Mouse (Mus musculus) spleen, postnatal 10 days (tissue): ENCODE measurements around the gene Rasgef1b.
A peak's percentile ranks its signal among the peaks of the same experiment; 100 is the strongest.

ENCODE experiments used
- DNase-seq, 2 experiments: peaks; one replicate each; pipeline ENCODE4 v3.0.0; 2021 to 2022; ENCODE audit warnings: low spot score in 2 of 2

Gene Rasgef1b

DNA sequence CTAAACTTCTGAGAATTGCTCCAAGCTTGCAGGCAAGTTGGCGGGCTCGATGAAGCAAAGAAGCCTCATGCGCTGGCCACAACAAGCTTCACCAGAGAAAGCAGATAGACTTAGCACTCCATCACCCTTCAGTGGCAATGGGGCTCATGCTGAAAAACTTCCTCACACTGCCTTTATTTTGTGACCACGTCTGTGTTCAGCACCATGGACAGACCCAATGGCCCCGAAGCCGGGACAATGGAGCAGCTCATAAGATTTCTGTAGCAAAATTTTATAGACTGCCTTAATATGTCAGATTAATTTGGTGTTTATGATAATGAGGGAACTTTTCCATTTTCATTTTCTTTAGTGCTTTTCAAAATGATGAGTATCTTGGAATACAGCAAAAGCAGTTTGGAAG is 21.6 kb downstream of the Rasgef1b start:
- peak in 1 of 2 experiments; percentile 21 for DNase-seq

DNA sequence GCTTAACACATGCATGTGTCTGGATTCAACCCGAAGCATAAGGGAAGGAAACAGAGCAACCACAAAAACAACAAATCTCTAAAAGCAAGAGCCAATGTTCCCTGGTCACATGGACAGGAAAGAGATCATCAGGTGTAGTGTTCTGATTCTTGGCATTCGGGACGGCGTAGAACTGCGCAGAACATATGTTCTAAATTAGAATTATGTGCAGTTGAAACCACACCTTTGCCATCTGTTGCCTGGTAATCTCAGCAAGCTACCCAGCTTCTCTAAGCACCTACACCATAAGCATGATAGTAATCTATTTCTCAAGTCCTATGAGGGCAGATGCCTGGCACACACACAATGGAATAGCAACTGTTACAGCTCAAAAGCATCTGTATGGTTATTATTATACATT is 27.1 kb downstream of the Rasgef1b start:
- DNase-seq = no peak

DNA sequence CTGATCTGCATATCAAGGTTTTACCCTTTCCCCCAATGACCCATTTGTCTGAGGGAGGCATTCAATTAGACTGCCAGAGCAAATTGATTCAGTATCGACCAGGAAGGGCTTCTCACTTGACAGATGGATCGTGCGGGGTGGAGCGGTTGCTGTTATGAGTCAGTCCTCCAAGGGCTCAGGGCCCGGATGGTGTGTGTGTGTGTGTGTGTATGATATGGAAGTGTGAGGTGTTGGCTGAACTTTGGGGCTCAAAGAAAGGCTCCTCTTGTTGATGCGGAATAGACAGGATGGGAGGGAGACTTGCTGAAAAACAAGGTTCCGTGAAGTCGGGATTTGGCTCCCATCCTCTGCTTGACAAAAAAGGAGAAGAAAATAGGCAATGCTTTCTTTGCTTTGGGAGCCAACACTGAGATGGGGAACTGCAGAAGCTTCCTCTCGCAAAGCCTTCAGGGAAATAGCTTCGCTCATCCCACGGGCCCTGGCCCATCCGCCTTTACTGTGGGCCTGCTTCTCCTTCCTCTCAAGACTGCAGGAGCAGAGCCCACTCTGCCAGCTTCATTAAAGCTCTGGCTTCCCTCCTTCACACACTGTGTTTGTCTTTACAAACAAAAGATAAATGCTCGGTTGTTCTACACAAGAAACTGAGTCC is 34.0 kb downstream of the Rasgef1b start:
- no peak for DNase-seq

DNA sequence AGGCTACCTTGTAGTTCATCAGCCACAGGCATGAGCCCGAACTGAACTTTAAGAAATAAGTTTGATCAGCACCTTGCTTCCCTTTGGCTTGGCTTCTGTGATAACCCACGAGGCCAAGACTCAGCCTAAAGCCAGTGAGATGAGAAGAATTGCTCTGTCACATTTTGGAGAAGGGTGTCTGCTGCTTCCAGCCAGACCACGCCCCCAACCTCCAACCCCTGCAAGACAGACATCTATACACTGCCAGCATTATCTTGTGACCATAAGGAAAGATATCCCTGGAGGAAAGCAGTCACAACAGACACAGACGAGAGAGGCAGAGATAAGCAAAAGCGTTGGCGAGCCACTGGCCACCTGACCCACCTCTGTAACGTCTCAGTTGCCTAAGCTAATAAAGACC is 39.0 kb downstream of the Rasgef1b start:
- no peak for DNase-seq

DNA sequence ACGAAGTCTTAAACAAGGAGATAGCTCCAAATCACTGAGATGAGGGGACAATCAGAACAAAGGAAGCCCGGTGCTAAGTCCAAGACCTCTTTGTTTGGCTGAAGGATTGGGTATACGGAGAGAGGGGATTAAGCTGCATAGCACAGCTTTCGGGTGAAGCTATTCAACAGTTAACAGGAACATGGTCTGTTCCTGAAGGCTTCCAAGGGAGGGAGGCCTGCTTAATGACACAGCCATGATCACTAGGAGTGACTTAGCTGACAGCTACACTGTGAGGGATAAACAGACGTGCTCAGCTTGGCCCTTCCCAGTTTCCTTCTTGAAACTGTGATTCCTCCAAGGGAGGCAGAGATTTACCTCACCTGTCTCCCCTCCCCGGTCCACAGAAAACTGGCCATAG is 41.0 kb downstream of the Rasgef1b start:
- no peak for DNase-seq

DNA sequence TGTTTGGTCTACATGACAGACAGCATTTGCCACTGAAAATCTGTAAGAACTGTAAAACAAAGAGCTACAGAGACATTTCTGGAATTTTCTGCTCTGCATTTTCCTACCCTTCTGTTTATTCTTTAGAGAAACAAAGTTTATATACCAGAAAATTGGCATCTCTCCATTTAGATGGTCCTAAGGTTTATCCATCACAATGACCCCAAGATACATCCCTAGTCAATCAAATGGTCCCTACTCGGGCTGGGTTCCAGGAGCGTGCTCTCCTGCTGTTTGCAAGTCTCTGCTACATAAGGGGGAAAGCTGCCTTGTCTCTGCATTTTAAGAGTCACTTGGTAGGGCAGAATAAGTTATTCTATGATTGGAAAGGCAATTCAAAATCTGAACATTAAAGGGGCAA is 44.8 kb downstream of the Rasgef1b start:
- no peak for DNase-seq

DNA sequence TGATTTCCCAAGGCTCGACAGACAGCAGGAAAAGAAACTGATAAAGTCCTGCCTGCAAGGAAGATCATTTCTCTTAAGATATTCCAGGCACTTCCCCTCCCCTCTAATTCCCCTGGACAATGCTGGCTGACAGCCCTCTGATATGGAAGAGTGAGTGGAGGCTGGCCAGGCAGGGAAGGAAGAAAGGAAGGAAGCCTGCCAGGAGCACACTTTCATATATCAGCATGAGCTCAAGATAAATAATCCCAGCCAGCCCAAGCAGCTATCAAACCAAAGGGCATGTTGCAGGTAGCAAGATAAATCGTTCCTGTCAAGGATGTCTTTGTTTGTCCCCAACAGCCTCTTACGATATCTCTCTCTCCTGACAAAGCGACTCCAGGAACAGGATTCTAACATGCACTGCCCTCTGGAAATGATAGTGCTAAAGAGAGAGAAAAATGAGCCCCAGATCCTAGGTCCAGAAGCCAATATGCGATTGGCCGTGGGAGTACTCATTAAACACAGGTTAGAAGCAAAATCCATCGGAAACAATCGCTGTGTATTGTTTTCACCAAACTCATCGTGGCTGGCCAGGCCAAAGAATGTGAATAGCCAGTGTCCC is 58.8 kb downstream of the Rasgef1b start:
- DNase-seq = no peak

DNA sequence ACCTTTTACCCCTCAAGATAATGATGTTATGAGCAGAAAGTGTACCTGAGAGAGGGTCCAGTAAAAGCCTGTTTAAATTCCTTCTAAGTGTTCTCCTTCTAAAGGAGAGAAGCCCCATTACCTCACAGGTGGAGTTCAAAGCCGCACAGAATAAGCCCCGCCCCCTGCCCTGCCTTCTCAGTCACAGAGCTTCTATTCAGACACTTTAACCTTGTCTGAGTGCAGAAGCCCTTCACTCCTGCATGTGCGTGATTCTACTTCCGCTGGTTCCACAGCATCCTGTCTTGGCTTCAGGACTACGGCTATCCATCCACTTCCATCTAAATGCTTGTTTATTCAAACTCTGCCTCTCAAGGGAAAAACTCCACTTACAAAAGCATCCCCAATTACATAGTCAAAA is 72.8 kb downstream of the Rasgef1b start:
- DNase-seq = no peak

DNA sequence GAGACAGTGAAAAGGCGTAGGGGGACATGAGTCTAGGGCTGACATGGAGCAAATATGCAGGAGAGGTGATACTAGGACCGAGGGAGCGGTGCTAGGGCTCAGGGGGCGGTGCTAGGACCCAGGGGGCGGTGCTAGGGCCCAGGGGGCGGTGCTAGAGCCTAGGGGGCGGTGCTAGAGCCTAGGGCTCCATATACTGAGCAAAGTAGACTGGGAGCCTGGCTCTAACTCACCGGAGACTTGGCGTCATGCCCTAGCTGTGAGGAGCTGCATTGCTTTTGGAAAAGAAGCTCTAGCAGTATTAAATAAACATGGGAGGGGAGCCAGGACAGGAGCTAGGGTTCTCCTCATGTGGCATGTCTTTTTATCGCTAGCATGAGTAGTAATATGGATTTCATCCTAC is 75.9 kb downstream of the Rasgef1b start:
- no peak for DNase-seq

DNA sequence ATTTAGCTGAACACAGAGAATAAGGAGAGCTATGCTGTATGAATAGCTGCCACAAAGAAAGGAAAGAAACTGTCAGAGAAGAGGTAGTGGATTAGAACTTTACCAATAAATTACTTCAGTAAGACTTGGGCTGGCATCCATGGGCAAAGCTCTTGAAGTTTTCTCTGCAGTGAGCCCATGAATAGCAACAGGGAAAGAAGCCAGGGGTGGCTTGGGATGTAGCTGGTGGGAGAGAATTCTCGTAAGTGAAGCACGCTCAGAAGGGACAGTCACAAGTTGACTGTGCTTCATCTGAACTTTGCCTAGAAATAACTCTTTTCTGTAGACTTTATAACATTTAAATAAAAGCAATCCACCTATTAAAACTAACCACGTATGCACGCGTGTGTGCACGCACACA is 87.5 kb downstream of the Rasgef1b start:
- no peak for DNase-seq

DNA sequence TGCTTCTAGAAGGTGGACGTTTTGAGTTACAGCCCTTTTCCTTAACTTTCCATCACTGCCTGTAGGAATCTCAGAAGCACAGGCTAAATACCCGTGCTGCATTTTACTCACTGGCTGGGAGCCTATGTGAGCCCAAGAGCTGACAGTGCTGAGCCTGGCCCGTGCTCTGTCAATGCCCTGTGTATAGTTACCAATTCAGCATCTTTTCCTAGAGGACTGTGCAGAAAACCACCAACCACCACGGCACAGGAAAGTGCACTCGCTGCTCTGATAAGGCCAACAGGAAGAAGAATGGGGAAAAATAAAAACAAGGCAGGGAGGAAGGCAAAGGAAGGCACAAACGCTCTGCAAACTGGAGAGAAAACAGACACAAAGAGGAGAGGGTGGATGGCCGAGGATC is 92.3 kb downstream of the Rasgef1b start:
- DNase-seq = no peak

DNA sequence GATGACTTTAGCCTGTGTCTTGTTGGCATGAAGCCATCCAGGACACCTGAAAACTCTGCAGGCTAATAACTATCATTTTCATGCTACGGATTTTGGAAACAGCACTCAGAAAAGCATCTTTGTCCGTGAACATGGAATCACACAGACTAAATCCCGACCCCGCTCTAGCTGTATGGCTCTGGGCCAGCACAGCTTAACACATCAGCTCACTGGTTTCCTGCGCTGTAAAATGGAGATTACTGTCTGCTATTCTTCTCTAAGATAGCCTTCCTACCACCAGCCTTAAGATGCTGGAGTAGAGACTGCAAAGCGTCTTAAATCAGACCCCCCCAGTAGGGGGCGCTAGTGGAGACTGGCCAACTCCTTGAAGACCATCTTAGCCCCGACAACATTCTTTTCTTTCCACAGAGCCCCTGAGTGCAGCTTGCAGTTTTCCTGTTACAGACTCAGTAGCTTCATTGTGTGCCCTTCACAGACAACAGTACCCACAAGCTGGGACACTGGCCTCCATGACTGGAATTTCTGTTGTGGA is 94.8 kb downstream of the Rasgef1b start:
- peak in 1 of 2 experiments; percentile 23 for DNase-seq

DNA sequence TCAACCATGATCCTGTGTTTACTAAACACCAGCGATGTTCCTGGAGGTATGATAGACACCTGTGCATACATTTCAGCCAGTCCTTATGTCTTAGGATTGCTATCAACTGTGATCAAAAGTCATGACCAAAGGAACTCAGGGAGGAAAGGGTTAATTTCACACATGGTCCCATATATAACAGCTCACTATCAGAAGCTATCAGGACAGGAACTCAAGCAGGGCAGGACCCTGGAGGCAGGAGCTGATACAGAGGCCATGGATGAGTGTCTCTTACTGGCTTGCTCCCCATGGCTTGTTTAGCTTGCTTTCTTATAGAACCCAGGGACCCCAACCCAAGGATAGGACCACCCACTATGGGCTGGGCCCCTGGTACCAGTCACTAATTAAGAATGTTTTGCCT is 95.3 kb downstream of the Rasgef1b start:
- DNase-seq = no peak

DNA sequence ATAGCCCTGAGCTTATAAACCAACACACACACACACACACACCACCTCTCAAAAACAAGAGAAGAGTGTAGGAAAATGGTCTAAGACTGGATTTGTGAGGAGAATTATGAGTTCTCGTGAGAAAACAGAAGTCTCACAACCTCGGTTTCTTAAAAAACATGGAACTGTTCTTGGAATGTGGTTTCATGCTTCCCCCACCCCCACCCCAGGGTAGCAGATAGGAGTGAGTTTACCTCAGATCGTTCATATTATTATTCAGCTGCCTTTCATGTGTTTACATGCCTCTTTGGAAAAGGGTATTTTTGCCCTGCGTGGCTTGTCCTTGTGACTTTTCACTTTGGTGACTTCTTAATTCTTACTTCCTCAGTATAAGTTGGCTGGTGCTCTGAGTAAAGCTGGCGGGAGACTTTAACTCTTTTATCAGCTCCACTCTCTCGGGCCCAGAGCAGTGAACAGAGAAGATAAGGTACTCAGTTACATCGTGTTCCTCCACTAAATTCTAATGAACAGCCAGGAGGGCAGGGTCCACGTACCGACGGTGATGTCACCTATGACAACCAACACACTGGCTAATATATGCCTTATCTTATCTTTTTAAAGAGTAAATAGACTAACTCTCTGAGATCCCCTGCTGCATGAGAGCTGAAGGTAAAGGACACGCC is 96.1 kb downstream of the Rasgef1b start:
- no peak for DNase-seq

DNA sequence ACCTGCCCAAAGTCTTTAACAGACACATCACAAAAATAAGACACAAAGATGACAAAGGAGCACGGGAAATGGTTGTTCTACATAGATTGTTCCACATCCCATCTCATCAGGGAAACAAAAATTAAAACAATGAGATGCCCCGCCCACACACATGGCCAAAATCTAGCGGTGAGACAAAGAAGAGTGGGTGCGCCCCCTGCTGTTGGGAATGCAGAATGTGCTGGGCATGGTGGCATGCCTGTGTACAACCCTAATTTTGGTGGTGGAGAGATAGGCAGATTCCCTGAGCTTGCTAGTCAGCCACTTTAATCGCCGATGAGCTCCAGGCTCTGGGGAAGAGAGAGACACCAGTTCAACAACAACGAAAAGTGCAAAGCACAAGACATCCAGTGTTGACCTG is 98.8 kb downstream of the Rasgef1b start:
- peak; percentile 15 to 69 for DNase-seq

DNA sequence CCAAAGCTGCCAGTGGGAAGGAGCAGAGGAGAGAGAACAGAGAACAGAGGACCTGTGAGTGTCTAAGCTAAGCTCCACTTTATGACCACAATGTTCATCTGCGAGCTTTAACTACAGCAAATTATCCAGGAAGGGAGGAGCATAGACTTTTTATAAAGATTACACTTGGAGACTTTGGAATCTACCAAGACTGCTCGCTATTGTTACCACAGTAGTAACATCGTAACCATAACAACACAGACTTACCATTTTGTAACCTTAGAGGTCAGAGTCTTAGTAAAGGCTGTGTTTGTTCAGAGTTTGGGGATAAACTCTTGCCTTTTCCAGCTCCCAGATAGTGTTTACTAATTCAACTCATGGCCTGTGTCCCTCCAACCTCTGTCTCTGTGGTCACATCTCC is 103.3 kb downstream of the Rasgef1b start:
- no peak for DNase-seq

DNA sequence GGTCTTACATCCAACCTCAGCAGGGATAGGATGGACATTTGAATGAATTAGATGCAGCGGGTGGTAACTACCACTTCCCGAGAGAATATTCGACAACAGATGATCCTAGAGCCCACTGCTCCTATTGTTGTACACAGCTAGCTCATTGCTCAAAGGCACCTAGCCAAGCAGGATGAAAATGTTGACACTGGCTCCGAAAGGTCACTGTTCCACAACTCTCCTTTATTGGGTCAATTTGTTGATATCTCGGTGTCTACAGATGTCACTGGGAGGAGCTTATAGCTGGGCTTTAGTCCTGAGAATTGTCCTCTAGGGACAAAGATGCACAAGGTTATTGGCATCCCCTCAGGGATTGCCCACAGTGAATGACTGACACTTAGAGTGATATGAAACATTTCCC is 108.1 kb downstream of the Rasgef1b start:
- DNase-seq = no peak

DNA sequence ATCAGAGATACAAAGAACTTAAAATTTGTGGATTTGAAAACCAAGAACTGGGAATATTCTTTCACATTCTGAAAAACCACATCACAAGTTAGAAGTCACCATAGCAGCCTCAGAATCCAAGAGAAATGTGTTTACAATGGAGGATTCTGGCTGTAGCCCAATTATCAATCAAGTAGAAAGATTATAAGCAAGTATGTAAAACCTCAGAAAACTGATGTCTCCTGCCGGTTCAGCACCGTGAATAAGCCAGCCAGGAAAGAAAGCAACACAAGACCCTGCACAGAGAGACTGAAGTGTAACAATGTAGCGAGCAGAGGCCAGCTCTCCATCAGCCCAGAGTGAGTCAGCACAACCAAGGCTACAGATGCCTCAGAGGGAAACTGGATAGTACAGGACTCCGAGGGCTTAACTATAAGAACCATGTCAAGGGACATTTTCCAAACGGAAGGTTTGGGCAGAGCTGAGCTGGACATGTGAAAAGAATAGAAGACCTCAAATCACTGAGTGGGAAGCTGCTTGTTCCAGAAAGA is 111.5 kb downstream of the Rasgef1b start:
- no peak for DNase-seq

DNA sequence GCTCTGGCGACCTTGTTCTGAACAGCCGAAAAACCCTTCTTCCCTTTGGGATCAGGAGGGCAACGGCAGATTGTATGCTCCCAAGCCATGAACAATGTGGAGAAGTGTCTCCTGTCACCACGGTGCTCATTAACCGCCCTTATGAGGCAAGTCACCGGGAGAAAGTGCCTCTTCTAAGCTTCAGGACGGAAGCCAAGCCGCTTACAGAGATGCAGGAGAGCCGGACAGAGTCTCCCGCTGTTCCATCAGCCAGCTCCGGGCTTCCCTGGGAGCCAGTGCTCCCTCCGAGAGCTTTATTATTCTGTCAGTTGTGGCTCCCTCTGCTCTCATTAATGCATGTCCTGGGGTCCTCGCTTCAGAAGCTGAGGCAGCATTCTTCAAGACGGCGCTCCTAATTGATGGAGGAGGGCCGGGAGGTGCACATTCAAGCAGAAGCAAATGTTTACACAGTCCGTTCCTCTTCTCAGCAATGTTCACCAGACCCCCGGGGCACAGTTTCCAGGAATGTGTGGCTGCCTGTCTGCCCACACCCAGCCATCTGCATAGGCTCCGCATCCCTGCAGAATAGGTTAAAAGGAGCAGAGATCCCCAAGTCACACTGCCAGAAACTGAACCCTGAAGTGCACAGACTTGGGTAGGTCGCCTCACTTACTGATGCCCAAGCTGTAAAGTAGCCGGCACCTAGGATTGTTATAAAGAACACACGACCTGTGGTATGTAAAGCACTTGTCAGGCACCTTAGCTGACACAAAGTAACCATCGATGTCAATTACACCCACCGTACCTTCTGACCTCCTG is 115.3 kb downstream of the Rasgef1b start:
- DNase-seq = no peak

DNA sequence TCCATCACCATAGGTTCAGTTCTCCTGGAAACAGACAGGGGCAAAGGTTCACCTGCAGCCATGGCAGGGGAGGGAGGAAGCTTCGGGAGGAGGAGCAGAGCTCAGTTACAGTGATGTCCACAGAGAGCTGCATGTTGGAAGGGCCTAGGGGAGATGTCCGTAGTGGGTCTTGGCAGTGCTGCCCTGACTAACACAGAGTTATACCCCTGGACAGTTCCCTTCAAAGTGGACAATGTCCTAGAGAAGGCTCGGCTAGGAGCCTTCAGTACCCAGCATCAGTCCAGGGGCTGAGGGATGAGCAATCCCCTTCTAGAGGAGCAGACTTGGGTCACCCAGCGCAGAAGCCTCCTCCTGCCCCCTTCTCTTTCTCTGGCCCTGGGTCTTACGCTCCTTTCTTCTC is 121.3 kb downstream of the Rasgef1b start:
- DNase-seq = no peak

DNA sequence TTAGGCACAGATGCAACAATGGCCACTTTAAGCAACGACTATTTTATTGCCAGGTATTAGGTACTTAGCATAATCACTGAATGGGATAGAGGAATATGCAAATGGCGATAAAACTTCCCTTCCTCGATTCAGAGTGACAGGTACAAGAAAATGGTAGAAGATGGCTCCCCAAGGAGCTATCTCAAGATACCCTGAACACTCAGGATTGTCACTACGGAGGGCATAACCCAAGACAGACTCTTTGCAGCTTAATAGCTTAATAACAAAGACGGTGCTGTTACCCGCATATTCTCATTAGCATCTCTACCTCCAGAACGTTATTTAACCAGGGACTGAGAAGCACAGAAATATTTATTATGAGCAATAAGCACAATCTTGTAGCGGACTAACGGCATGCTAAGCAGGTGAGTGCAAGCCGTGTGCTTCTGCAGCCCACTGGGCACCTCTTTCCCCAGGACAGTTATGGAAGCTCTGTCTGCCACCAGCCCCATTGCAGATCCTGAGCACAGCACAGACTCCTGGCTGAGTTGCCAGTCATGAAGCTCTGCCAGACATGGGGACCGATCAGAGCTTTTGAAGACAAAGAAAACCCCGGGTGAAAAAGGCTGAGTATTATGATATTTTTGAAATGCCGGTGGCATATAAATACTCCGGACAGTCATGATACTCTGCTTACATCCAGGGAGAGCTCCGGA is 122.6 kb downstream of the Rasgef1b start:
- no peak for DNase-seq
